Mouse (Mus musculus) CH12F3 (cell line): Measurements from ENCODE around the gene Gm20388.

Experiments
- in situ Hi-C: fragments of 300-500 bp; cut with MboI; formaldehyde crosslinking; loops from 2 replicates; pipeline ENCODE4 v1.14.3; 2020; ENCODE audit warnings: low sequenced_read_pairs

Gm20388 gene

DNA sequence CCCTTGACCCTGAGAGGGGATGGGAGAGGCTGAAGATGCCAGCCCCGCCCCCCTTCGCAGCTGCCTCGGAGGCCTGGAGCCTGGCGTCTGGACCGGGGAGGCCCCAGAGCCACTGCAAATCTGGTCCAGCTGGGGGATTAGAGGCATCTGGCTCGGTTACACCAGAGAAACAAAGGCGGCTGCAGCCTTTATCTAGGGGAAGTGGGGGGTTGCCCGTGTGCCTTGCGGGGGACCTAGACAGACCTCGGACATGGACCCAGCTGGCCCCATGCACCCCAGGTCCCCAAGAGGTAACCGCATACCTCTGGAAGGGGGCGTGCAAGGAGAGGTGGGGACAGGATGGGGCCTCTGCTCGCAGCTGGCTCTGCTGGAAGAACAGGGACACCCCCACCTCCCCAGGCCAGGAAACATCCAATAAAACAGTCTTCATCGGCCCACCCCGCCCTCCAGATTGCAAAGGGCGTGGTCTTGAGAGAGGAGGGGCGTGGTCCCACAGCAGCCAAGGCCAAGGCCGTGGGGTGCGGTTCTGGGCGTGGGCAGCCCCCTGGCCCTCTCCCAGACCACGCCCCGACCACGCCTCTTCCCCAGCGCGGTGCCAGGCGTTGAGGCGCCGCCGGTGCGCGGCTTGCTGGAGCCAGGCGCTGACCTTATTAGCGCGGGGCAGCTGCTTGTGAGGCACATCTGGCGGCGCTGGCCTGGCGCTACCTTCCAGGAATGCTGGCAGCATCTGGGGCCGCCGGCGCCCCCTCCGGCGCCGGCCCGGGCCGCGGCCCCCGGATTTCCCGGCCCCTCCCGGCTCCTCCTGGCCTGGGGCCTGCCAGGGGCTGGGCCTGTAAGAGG lies 365.6 kb downstream of the Gm20388 start:
- in situ Hi-C loops, result no loop called here

DNA sequence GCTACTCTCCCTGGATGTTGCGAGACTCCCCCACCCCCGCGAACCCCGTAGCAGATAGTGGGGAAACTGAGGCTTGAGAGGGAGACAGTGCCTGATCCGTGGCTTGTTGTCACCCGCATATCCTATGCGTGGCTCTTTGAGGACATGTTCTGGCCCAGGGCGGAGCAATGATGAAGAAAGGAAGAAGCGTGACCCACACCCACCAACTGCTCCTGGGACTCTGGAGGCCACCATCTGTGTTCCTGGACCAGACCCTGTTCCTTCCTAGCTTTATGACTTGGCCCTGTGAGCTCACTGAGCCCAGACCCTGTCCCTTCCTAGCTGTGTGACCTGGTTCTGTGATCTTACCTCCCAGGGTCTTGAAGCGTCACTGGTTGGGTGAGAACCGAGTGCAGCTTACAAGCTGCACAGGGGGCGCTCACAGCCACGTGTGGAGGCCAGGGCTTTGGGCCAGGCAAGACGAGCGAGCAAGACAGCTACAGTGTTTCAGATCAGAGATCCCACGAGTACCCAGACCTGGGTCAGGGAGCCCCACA lies 366.3 kb downstream of the Gm20388 start:
- in situ Hi-C loops, result no loop called here

DNA sequence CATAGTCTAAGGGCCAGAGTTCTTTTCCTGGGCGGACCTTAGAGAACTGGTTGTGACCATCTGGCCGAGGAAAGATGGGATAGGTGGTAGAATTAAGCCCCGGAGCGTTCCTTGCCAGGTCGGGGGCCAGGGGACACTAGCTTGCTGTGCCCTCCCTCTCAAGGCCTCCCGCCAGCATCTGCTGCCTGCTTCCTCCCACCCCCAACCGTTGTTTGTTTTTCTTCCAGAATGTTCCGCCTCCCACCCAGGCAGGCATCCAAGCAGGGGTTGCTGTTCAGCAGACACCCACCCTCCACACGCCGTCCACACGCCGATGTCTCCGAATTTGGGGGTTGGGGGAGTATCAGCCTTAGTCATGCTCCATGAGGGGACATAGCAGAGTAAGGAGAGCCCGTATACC lies 367.4 kb downstream of the Gm20388 start:
- in situ Hi-C loops, result no loop called here

DNA sequence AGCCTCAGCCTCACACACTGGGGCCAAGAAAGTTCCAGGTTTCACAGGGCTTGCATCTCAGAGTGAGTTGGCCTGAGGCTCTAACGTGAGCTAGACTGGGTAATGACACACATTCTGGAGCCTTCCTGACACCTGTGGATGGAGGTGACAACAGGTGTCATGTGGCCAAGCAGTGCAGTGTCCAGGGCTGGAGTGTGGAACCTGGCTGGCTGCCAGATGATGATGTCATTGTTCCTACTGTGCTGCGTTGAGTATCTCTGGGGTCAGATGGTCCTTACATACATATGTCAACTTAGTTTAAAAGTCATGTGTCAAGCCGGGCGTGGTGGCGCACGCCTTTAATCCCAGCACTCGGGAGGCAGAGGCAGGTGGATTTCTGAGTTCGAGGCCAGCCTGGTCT lies 368.8 kb downstream of the Gm20388 start:
- in situ Hi-C loops, result no loop called here

DNA sequence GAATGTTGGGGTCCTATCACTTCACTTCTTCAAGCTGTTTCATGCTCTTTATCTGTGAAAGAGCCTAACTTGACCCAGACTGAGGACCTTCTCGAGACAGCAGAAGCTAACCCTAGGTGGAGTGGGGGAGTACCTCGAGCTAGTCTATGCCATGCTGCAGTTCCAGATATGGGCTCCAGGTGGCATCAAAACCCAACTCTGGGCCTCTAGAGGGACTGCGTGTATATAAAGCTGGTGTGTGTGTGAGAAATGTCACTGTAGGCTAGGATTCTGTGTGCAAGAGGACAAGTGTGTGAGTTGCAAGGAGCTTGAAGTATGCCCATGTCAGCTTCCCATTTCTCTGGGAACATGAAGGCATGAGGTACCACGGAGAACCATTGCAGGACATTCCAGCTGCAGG lies 370.8 kb downstream of the Gm20388 start:
- in situ Hi-C loops, result no loop called here

DNA sequence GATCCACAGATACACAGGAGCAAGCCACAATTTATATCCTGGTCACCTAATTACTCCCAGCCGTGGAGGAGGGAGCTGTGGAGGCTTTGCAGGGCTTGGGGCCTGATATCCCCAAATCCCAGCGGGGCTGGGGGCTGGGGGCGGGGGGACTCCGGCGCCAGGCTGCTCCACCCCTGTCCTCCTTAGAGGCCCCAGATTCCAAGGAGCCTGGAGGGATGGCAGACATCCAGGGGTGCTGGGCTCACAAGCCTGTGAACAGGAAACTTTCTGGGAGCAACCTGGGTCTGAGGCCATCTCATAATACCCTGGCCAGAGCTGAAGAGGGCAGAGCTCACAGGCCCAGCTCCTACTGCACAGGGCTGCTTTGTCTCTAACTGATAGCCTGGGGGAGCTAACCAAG lies 371.8 kb downstream of the Gm20388 start:
- in situ Hi-C loops, result no loop called here

DNA sequence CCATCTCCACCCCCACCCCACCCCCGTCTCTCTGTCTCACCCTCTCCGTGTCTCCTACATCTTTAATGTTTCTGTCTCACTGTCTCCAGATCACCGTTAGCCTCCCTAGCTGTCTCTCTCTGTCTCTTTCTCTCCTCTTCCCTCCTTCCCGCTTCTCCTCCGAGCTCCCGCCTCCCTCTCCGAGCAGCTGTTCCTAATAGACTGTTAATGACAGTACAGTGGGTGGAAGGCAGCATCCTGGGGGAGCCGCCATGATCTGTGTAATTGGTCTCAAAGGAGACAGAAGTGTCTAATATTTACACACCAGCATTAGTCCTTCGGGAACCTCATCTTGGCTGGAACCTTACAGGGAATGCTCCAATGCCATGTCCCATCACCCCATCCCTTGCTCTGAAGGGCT lies 373.6 kb downstream of the Gm20388 start:
- in situ Hi-C loops, result no loop called here

DNA sequence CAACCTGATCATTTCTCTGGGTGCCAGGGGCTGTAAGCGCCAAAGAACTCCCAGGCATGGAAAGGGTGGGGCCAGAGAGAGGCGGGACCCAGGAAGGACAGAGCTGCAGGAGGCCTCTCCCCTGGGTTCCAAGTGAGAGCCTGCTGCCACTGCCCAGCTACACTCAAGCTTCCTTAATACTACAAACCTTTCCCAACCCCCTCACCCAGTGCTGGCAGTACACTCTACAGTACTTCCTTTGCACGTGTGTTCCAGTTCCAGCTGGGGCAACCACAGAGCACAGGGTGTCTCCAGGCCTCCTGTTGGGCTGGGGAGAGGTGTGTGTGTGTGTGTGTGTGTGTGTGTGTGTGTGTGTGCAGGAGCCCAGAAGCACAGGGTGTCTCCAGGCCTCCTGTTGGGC lies 374.4 kb downstream of the Gm20388 start:
- in situ Hi-C loops, result no loop called here

DNA sequence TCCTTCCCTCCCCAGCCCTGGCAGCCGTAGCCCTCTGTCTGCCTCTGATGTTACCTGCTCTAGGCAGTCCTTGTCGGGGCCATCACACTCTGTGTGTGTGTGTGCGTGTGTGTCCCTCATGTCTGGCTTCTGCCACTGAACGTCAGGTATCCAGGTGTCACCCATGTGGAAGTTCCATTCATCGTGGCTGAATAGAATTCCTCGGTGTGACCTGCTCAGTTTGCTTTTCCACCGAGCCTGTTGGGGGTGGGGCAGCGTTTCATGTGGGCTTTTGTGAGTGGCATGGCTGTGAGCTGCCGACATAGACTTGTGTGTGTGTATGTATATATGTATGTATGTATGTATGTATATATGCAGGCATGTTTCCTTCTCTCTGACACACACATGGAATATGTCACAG lies 375.2 kb downstream of the Gm20388 start:
- in situ Hi-C loops, result no loop called here

DNA sequence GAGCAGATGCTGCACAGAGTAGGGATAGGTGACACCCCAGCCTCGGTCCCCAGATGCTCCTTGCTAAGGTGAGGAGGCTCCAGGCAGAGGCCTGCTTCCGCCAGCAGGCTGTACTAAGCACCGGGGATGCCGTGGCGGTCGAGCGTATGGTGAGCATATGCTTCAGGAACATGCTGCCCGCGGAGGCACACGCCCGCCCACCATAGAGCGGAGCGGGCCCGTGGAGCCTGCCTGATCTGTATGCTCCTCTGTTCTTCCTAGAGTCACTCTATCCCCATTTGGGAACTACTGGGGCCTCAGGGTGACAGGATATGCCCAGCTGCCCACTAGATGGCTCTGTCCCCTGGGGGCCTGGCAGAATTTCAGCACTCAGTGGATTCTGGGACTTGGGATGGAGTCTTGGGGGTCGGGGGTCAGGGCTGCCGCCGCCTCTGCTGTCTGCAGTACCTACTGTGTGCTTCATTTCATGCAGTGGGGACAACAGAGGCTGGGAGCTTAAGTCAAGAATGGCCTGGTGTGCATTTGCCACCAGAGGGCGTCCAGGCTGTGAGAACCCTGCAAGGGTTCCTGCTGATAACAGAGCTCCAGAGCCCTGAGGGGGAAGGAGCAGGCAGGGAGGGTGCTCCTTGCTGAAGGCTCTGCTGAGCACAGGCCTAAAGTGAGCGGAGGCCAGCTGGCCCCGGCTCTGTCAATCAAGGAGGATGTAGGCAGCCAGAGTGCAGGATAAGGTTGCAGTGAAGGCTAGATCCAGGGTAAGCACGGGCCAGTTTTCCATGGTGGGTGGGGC lies 377.7 kb downstream of the Gm20388 start:
- in situ Hi-C loops, result no loop called here

DNA sequence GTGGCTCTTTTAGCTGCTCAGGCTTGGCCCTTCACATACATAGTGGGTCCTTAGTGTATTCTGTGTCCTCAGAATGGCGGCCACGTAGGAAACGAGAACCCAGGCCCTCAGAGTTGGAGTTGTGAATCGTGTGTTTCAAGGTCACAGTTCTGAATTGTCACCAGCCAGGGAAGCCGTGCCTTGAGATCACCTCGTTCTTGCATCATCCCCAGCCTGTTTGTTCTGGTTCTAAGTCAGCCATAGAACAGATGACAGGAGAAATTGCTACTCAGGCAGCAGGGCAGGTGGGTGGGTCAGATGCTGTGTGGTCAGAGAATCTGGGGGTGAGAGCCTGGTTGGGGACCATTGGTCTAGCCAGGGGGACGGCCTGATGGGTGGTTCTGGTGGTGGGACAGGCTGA lies 378.6 kb downstream of the Gm20388 start:
- in situ Hi-C loops, result no loop called here

DNA sequence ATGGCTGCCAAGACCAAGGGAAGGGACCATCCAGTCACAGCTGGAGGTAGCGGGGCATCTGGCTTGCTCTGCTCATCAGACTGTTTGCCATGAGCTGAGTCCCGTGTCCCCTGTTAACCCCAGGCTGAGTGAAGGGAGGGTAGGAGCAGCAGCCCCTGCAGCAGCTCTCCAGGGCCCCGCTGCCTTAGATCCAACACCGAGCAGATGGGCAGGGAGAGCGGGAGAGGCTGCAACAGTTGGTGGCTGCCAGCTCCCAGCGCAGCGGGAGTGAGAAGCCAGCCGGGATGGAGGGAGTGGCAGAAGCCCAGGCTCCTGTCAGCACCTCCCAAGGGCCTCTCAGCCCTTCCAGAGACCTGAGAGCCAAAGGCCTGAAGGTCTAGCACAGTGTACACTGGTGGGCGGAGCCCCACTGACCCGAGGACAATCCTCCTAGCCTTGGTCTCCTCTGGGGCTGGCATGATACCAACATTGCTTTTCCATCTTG lies 379.1 kb downstream of the Gm20388 start:
- in situ Hi-C loops, result no loop called here

DNA sequence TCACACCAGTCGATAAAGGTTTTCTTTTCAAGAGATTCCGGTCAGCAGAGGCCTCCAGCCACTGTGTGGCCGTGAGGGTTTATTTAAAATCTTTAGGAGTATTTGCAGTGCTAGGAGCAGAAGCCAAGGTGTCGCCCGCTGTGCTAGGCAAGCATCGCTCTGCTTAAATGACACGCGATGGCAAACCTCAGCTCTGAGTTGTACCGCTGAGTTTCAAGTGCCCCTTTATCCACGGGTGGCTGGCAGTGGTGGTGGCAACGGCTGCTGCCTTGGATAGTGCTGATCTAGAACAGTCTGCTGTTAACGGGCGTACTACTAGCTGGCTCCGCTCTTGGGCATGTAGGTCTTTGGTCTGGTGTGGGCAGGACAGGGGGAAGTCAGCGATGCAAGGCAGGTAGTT lies 380.0 kb downstream of the Gm20388 start:
- in situ Hi-C loops, result no loop called here

DNA sequence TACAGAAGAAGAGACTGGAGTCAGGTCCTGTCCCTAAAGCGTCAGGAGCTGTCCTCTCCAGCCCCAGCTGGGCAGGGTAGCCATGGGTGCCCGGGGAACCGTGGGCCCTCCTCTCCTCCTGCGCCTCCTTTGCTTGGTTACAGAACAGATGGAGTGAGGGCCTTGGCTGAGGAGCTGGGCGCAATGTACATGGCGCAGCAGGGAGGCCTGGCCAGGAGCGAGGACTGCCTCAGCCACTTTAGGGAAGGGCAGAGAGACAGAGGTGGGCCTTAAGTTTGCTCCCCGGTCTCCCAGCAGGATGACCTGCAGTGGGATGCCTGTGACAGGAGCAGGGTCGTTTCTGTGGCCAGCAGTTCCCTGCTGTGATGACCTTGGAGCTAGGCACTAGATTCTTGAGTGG lies 381.0 kb downstream of the Gm20388 start:
- in situ Hi-C loops, result no loop called here

DNA sequence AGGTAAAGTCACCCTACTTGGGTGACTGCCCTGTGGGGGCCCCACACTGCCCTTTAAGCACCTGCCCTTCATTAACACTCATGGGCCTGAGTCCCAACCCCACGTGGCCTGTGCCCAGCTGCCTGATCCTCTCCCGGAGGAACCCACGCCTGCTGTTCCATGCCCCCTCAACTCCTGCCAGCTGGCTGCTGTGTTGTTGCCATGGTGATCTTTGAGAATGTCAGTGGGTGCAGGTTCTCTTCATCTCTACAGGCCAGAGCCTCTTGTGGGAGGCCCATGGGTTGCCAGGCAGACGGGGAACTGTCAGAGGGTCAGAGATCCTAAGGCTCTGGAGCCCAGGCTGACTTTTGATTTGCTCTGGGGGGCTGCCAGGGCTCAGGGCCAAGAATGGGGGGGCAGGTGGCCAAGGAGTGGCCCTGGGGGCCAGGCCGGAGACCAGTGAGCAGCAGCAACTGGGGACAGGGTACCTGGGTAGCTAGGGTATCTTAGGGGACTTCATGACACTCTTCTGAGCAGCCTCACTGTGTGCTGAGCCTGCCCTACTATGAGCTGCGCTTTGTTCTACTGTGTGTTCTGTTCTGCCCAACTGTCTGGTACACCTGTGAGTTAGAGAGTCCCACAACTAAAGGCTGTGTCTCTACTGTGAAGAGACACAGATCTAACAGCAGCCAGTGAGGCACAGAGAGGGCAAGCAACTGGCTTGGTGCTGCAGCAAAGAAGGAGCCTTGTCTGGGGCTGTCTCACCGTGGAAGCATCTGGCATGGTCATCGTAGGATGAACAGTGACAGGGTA lies 381.9 kb downstream of the Gm20388 start:
- in situ Hi-C loops, result no loop called here

DNA sequence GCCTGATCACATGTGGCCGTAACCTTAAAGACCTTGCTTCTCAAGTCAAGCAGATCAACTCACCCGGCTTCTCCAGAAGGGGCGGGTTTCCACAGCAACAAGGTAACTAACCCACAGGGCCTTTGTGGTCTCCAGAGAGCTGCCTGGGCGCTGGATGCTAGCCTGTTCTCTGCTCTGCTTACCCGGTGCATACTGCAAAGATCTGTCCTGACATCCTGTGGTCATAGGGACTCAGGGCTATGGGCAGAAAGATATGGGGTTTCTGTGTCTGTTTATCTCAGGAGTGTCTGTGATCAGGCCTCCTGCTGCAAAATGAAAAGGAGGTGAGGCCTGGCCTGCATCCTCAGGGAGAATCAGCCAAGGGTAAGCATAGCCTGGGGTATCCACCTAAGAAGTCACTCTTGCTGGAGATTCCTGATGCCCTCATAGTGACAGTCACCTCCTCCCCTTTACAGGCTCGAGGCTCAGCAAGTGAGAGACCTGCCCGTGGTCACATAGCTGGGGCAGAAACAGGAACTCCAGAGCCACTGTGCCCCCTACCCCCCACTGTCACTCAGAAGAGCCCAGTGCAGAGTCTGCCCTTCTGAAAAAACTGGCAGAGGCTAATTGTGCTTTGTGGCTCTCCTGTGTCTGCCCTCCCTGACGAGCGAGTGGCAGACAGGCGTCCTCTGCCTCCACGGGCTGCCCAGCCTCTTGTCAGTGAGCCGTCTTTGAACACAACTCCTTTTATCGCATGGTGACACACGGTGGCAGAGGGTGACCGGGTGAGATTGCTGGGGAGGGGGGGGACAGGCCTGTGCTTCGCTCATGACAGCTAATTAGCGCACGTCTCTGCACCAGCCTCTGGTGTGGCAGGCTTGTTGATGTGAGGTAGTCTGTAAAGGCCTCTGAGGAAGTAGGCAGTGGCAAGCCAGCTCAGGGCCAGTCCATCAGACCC lies 383.0 kb downstream of the Gm20388 start:
- in situ Hi-C loops, result no loop called here

DNA sequence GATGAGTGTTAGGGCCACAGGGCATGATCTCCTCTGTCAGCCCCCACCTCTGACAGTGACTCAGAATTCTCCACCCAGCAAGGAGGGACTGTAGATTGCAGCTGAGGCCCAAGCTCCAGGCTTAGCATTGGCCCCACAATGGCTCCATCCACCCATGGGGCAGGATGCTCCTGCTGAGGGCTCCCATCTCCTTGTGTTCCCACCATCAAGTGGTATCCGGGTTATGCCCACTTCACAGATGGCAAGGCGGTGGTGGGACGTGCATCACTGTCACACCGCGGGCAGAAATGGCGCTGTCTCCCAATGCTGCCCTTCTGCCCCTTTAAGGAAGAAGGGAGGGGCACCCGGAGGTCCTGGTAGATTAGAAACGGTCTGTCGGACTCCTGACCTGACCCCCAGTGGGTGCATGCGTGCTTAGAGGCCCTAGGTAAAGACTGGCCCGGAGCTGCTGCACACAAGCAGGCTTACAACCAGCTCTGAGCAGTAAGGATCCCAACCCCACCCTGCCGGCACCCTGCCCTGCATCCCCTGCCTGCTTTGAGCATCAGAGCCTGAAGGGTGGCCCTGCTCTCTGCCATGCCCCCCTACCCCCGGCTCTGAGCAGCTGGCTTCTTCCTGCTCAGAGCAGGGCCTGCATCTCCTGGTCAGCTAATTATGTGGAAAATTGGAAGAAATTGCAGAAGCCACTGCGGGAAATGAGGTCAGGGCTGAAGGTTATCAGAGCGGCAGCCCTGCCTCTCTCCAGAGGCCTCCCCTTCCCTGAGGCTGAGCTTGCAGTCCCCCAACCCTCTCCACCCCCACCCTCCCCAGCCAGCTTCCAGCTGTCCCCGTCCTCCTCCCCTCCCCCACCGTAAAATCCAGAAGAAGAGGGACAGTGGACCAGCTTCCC lies 384.6 kb downstream of the Gm20388 start:
- in situ Hi-C loops, result no loop called here

DNA sequence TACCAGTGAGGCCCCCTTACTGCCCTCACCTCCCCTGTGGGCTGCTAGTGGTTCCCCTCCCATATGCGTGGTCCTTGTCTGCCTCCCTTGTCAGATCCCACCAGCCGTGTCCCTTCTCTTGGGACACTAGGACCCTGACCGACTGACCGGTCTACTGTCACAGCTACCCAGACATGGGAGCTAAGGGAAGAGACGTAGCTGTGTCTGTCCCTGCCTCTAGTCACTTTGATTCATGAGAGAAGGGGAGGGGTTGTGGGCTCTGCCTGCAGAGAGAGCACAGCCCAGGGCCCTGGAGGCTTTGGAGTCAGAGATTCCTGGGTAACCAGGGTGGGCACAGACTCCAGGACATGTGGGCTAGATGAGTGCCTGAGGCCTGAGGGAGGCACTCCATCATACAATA lies 386.4 kb downstream of the Gm20388 start:
- in situ Hi-C loops, result no loop called here
